Mouse (Mus musculus): ENCODE measurements at regions not wholly inside any gene's neighbourhood (a gene's known extent, or its start where the extent isn't known, plus 50 kb on each side); places are given as distances from the start of the nearest gene placed in this dataset.

DNA sequence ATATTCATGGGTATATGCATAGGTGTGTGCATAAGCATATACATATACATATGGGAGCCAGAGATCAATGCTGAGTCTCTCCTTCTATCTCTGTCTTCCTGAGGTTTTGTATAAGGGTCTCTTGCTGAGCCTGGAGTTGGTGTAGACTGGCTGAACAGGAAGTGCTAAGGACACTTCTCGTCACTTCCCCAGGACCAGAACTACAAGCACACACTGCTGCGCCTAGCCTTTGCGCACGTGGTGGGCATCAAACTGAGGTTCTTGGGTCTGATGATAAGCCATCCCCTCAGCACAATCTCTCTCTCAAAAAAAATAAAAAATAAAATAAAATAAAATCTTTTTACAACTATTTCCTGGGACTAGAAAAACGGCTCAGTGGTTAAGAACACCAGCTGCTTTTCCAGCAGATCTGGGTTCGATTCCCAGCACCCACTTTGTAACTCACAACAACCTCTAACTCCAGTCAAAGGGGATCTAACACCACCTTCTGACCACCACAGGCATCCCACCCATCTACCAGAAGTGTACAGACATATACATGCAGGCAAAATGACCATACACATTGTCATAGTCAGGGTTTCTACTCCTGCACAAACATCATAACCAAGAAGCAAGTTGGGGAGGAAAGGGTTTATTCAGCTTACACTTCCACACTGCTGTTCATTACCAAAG, 55.1 kb upstream of the Cpm start:
- 88% methylated on average over 6 of the region's 6 CpGs for WGBS
- Histone ChIP-seq H3K4me2 (ENCODE audit: low read length) (no peak overlapping the region), H3K27me3 (ENCODE audit: control insufficient read depth, insufficient read depth, low read length) (peaks cover 35% of the 10 kb centered on the region), H3K4me1 (ENCODE audit: control insufficient read depth in 2 of 2, insufficient read depth in 2 of 2, low read length in 2 of 2) (peaks cover 3 to 12% of the 10 kb centered on the region in 2 experiments; a peak in 3 of 4 replicates), H3K4me3 (ENCODE audit: control insufficient read depth in 1 of 2, insufficient read depth in 1 of 2, low read depth in 1 of 2, low read length in 2 of 2) (no peak overlapping the region), H3K9ac (ENCODE audit: low read length) (no peak overlapping the region), H3K27ac (replicated peaks in 1 of 2; ENCODE audit: control insufficient read depth in 1 of 2, insufficient read depth in 1 of 2, low read depth in 2 of 2, low read length in 2 of 2) (no peak overlapping the region), H3K9me3 (ENCODE audit: control insufficient read depth, low read length) (no peaks in the 10 kb centered on the region), H3K36me3 (ENCODE audit: control insufficient read depth, insufficient read depth, low read length) (no peaks in the 10 kb centered on the region)
- ATAC-seq (ENCODE audit: insufficient number of reproducible peaks, insufficient read depth, low FRiP score, low read depth) = no peak

DNA sequence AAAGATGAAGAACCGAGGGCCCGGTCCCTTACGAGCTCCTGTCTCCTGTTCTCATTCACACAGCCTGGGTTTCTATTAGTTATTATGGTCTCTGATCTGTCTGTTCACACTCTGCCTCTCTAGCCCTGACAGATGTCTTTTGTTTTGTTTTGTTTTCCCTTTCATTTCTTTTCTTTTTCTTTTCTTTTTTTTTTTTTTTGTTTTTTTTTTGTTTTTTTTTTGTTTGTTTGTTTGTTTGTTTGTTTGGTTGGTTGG, 55.8 kb upstream of the Cpm start:
- no peaks in the 10 kb centered on the region for H3K36me3 ChIP-seq (ENCODE audit: control insufficient read depth, insufficient read depth, low read length)
- H3K9me3 ChIP-seq (ENCODE audit: control insufficient read depth, low read length) = no peaks in the 10 kb centered on the region
- H3K9ac ChIP-seq (ENCODE audit: low read length) = no peak overlapping the region
- WGBS = 88% methylated on average over 3 of the region's 3 CpGs
- no peak for ATAC-seq (ENCODE audit: insufficient number of reproducible peaks, insufficient read depth, low FRiP score, low read depth)
- H3K4me2 ChIP-seq (ENCODE audit: low read length) = no peak overlapping the region
- no peak overlapping the region for H3K4me3 ChIP-seq (ENCODE audit: control insufficient read depth in 1 of 2, insufficient read depth in 1 of 2, low read depth in 1 of 2, low read length in 2 of 2)
- H3K27me3 ChIP-seq (ENCODE audit: control insufficient read depth, insufficient read depth, low read length) = peaks cover 35% of the 10 kb centered on the region
- peaks cover 3 to 12% of the 10 kb centered on the region in 2 experiments; a peak in 3 of 4 replicates for H3K4me1 ChIP-seq (ENCODE audit: control insufficient read depth in 2 of 2, insufficient read depth in 2 of 2, low read length in 2 of 2)
- H3K27ac ChIP-seq (replicated peaks in 1 of 2; ENCODE audit: control insufficient read depth in 1 of 2, insufficient read depth in 1 of 2, low read depth in 2 of 2, low read length in 2 of 2) = no peak overlapping the region

GRCm38 (mm10) chr10:117572746-117573595, 56.3 kb upstream of the Cpm start:
- 61% methylated on average over 13 of the region's 13 CpGs for WGBS
- no peak overlapping the region for H3K27ac ChIP-seq (replicated peaks in 1 of 2; ENCODE audit: control insufficient read depth in 1 of 2, insufficient read depth in 1 of 2, low read depth in 2 of 2, low read length in 2 of 2)

GRCm38 (mm10) chr10:117571891-117572573, 57.3 kb upstream of the Cpm start:
- H3K9me3 ChIP-seq (ENCODE audit: control insufficient read depth, low read length) = no peaks in the 10 kb centered on the region
- WGBS = 16% methylated on average over 9 of the region's 9 CpGs
- ATAC-seq (ENCODE audit: insufficient number of reproducible peaks, insufficient read depth, low FRiP score, low read depth) = no peak
- no peak overlapping the region for H3K27ac ChIP-seq (replicated peaks in 1 of 2; ENCODE audit: control insufficient read depth in 1 of 2, insufficient read depth in 1 of 2, low read depth in 2 of 2, low read length in 2 of 2)
- peaks cover 35% of the 10 kb centered on the region for H3K27me3 ChIP-seq (ENCODE audit: control insufficient read depth, insufficient read depth, low read length)
- H3K4me3 ChIP-seq (ENCODE audit: control insufficient read depth in 1 of 2, insufficient read depth in 1 of 2, low read depth in 1 of 2, low read length in 2 of 2) = peak overlapping the region in 1 of 2 experiments; percentile 47; a peak in 2 of 4 replicates
- no peaks in the 10 kb centered on the region for H3K36me3 ChIP-seq (ENCODE audit: control insufficient read depth, insufficient read depth, low read length)
- peaks cover 3 to 12% of the 10 kb centered on the region in 2 experiments; a peak in 3 of 4 replicates for H3K4me1 ChIP-seq (ENCODE audit: control insufficient read depth in 2 of 2, insufficient read depth in 2 of 2, low read length in 2 of 2)
- H3K4me2 ChIP-seq (ENCODE audit: low read length) = peak overlapping the region; percentile 80
- no peak overlapping the region for H3K9ac ChIP-seq (ENCODE audit: low read length)

More at GRCm38 (mm10) chr10:117572746-117573595, 56.3 kb upstream of the Cpm start:
- Histone ChIP-seq H3K9me3 (ENCODE audit: control insufficient read depth, low read length) (no peaks in the 10 kb centered on the region), H3K4me3 (ENCODE audit: control insufficient read depth in 1 of 2, insufficient read depth in 1 of 2, low read depth in 1 of 2, low read length in 2 of 2) (no peak overlapping the region), H3K4me1 (ENCODE audit: control insufficient read depth in 2 of 2, insufficient read depth in 2 of 2, low read length in 2 of 2) (peaks cover 3 to 12% of the 10 kb centered on the region in 2 experiments; a peak in 3 of 4 replicates), H3K27me3 (ENCODE audit: control insufficient read depth, insufficient read depth, low read length) (peaks cover 35% of the 10 kb centered on the region), H3K36me3 (ENCODE audit: control insufficient read depth, insufficient read depth, low read length) (no peaks in the 10 kb centered on the region), H3K4me2 (ENCODE audit: low read length) (no peak overlapping the region), H3K9ac (ENCODE audit: low read length) (no peak overlapping the region)
- no peak for ATAC-seq (ENCODE audit: insufficient number of reproducible peaks, insufficient read depth, low FRiP score, low read depth)

- WGBS = 1% methylated on average over 27 of the region's 27 CpGs
- H3K36me3 ChIP-seq (ENCODE audit: control insufficient read depth, insufficient read depth, low read length) = no peaks in the 10 kb centered on the region
- H3K4me3 ChIP-seq (ENCODE audit: control insufficient read depth in 1 of 2, insufficient read depth in 1 of 2, low read depth in 1 of 2, low read length in 2 of 2) = peak overlapping the region; percentile 44 to 47
- ATAC-seq (ENCODE audit: insufficient number of reproducible peaks, insufficient read depth, low FRiP score, low read depth) = no peak
- peaks cover 3 to 12% of the 10 kb centered on the region in 2 experiments; a peak in 3 of 4 replicates for H3K4me1 ChIP-seq (ENCODE audit: control insufficient read depth in 2 of 2, insufficient read depth in 2 of 2, low read length in 2 of 2)
- peaks cover 35% of the 10 kb centered on the region for H3K27me3 ChIP-seq (ENCODE audit: control insufficient read depth, insufficient read depth, low read length)
- H3K9me3 ChIP-seq (ENCODE audit: control insufficient read depth, low read length) = peaks cover 2% of the 10 kb centered on the region; the same call in 1 of the 2 replicates
- H3K9ac ChIP-seq (ENCODE audit: low read length) = peak overlapping the region; percentile 21; the same call in 1 of the 2 replicates
- no peak overlapping the region for H3K27ac ChIP-seq (replicated peaks in 1 of 2; ENCODE audit: control insufficient read depth in 1 of 2, insufficient read depth in 1 of 2, low read depth in 2 of 2, low read length in 2 of 2)
- H3K4me2 ChIP-seq (ENCODE audit: low read length) = peak overlapping the region; percentile 80
Measured at GRCm38 (mm10) chr10:117570971-117571861, 58.1 kb upstream of the Cpm start.

- Histone ChIP-seq H3K27me3 (ENCODE audit: control insufficient read depth, insufficient read depth, low read length) (peaks cover 35% of the 10 kb centered on the region), H3K4me1 (ENCODE audit: control insufficient read depth in 2 of 2, insufficient read depth in 2 of 2, low read length in 2 of 2) (peaks cover 3 to 12% of the 10 kb centered on the region in 2 experiments; a peak in 3 of 4 replicates), H3K4me3 (ENCODE audit: control insufficient read depth in 1 of 2, insufficient read depth in 1 of 2, low read depth in 1 of 2, low read length in 2 of 2) (no peak overlapping the region), H3K27ac (replicated peaks in 1 of 2; ENCODE audit: control insufficient read depth in 1 of 2, insufficient read depth in 1 of 2, low read depth in 2 of 2, low read length in 2 of 2) (no peak overlapping the region), H3K9me3 (ENCODE audit: control insufficient read depth, low read length) (peaks cover 3% of the 10 kb centered on the region; the same call in 1 of the 2 replicates), H3K36me3 (ENCODE audit: control insufficient read depth, insufficient read depth, low read length) (no peaks in the 10 kb centered on the region), H3K4me2 (ENCODE audit: low read length) (0 out of 2 replicates have a peak overlapping the region, but pooled peaks have one; percentile 80), H3K9ac (ENCODE audit: low read length) (no peak overlapping the region)
- 62% methylated on average over 8 of the region's 8 CpGs for WGBS
- ATAC-seq (ENCODE audit: insufficient number of reproducible peaks, insufficient read depth, low FRiP score, low read depth) = no peak
Measured at GRCm38 (mm10) chr10:117570091-117570970, 59.0 kb upstream of the Cpm start.
